Mouse (Mus musculus) Muller cell, postnatal 12 days (primary cell): ENCODE measurements around the gene Lcn2.
"Not testable (repeated sequence)": the region's sequence is repeated elsewhere in the genome, so short reads cannot be mapped to it uniquely, and the experiment has no call there.

Experiments
- DNase-seq: peaks from one replicate; pipeline ENCODE4 v3.0.0-alpha.2; 2015; ENCODE audit errors: inconsistent ontology term

Lcn2 gene

GRCm38 (mm10) chr2:32367315-32367714 lies 20.7 kb downstream of the Lcn2 start:
- no peak for DNase-seq

- no peak for DNase-seq
Observed at GRCm38 (mm10) chr2:32364121-32364520, 23.9 kb downstream of the Lcn2 start.

DNA sequence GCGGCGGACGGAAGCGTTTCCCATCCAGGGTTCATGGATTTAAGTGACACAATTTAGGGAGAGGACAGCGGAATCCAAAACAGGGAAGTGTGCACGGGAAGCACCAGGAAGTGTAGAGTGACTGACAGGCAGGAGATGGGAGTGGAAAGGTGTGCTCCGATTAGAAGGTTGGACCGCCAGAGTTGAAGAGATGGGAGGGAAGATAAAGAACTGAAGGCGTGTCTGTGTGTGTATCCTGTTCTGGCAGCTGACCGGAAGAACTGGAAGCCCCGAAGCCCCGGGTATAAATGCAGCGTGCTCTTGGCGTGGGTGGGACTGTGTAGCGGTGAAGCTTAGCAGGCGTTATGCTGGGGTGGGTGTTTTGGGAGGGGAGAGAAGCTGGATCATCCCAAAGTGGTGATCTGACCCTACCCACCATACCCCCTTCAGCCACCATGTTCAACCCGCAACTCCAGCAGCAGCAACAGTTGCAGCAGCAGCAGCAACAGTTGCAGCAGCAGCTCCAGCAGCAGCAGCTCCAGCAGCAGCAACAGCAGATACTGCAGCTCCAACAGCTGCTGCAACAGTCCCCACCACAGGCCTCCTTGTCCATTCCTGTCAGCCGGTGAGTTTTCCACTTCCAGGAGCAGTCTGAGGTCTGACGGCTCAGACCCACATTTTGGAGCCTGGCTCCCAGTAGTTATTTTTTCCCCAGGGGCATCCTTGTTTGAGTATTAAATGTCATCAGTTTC lies 24.5 kb downstream of the Lcn2 start:
- DNase-seq, result no peak

DNA sequence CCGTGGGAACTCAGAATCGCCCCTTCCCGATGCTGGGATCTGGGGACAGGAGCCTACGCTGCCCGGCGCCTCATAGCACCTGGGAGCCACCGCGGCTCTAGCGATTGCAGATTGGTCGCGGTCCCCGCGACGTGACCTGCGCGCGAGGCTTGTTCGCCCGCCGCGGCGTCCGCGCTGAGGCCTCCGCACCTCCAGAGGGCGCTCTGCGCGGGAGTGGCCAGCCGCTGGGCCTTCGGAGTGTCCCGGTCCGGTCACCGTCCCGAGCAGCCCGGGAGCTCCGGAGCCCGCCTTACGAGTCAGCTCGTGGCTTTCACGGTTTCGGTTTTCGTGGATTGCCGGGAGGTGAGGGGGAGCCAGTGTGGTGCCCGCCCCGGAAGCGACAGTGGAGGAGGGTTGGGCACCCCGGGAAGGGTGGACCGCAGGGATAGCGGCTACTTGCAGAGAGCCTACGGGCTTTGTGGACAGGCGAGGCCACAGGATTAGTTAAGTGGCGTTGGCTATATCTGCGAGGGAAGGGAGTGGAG lies 25.2 kb downstream of the Lcn2 start:
- peak; percentile 94 for DNase-seq

- DNase-seq, result not testable (repeated sequence)
Observed at GRCm38 (mm10) chr2:32362274-32362673, 25.8 kb downstream of the Lcn2 start.

DNA sequence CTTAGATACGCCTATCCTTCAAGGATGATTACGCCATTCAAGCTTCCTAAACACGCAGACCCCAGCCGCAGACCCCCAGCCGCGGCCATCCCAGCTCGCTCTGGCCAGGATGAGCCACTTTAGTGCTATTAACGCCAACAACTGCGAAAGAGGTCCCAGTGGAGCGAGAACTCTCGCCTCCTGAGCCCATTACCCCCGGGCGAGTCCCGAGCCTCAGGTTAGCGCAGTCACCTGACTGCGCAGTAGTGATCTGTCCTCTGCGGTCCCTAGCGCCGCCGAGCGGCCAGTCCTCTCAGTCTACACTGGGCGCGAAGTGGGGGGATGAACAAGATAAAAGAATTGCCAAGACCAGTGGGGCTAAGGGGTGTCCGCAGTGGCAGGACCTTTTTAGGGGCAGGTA lies 26.6 kb downstream of the Lcn2 start:
- peak; percentile 54 for DNase-seq

GRCm38 (mm10) chr2:32360741-32361140 lies 27.3 kb downstream of the Lcn2 start:
- DNase-seq, result peak; percentile 32

DNA sequence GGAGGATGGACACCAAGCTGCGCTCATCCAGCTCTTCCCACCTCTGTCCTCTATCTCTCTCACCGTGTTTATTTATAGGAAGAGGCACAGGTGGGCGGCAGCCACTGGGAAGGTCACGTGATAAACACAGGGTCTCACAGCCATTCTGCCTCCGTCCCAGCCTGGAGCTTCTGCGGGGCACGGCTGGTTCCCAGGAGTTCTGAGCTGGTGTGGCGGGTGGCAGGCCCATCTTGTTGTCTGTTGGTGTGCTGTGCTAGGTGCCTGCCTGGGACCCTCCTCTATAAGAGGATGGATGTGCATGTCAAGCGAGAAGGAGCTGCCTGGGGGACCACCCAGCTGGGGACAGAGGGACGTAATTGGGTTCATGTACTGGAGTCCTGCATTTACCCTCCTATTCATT lies 29.7 kb downstream of the Lcn2 start:
- DNase-seq, result no peak

GRCm38 (mm10) chr2:32357710-32358109 lies 30.3 kb downstream of the Lcn2 start:
- DNase-seq, result no peak

- DNase-seq, result no peak
Observed at GRCm38 (mm10) chr2:32356216-32356615, 31.8 kb downstream of the Lcn2 start.

- no peak for DNase-seq
Observed at GRCm38 (mm10) chr2:32354336-32354895, 33.6 kb downstream of the Lcn2 start.

- DNase-seq, result no peak
Observed at GRCm38 (mm10) chr2:32353836-32354235, 34.2 kb downstream of the Lcn2 start.

DNA sequence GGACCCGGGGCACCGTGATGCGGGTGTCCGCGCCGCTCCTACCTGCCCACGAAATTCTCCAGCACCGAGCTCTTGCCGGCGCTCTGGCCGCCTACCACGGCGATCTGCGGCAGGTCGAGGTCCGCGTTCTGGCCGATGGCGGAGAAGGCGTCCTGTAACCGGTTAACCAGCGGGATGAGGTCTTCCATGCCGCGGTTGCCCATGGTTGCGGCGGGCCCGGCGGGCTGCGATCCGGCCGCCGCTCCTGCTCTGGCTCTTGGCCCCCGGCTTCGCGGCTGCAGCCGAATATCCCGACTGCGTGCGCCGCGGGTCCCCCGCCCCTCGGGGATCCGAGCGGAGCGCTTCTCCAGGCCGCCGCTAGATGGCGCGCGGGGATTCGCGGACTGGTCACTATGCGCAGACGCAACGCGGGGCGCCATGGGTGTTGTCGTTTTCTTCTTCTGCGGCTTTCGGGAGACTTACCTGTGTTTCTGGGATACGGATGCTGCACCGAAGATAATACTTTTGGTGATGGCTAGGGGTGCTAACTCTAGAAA lies 35.0 kb downstream of the Lcn2 start, which contains the start of gene Dnm1:
Gene Dnm1 (minus strand): TSS at position 332 of the 536 bp plus-strand sequence.
- peak; percentile 82 for DNase-seq

GRCm38 (mm10) chr2:32352151-32353006 lies 35.7 kb downstream of the Lcn2 start, which contains the start of gene Ciz1:
Gene Ciz1 (plus strand): TSS chr2:32352327.
- peak; percentile 40 for DNase-seq

- no peak for DNase-seq
Observed at GRCm38 (mm10) chr2:32351471-32351961, 36.5 kb downstream of the Lcn2 start.

GRCm38 (mm10) chr2:32350471-32351051 lies 37.5 kb downstream of the Lcn2 start:
- DNase-seq, result no peak

DNA sequence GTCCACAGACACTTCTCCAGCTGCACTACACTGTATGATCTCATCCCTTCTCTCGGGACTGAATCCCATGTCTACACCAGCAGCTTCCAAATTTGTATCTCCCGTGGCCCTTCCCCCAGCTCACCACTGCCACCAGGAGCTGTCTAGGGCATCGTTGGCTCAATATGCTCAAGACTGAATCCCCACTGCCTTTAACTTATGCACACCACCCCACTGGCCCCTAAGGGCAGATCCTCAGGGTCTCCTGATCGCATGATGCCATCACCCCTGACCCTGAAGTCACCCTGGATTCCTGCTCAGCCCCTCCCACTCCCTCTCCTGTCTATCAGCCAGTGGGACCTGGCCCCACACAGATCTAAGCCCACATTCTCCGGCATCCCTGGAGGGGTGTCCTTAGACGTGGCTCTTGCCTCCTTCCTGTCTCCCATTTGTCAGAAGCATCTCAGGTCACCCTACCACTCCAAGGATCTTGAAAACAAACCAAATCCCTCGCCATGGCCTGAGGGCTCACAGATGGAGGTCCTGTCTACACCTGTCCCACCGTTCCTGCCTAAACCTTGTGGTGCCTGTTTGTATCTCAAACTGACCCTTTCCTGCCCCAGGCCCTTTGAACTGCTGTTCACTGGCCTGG lies 38.3 kb downstream of the Lcn2 start:
- no peak for DNase-seq

DNA sequence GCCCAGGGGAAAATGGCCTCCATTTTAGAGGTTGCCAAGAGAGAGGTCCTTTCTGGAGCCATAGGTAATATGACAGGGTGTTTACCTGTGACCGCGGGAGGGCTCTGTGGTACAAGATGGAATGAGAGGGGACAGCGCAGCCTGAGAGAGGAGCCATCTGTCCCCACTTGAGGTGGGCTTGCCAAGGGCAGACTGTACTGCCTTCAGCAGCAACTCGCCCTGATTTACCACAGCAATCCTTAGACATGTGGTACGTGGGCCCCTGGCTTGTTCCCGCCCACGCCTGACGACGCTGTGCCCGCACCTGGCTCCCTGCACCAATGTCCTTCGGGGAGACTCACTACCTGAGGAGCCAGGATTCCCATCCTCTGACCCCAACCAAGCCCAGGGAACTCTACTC lies 39.7 kb downstream of the Lcn2 start:
- no peak for DNase-seq

GRCm38 (mm10) chr2:32347019-32347418 lies 41.0 kb downstream of the Lcn2 start:
- no peak for DNase-seq

DNA sequence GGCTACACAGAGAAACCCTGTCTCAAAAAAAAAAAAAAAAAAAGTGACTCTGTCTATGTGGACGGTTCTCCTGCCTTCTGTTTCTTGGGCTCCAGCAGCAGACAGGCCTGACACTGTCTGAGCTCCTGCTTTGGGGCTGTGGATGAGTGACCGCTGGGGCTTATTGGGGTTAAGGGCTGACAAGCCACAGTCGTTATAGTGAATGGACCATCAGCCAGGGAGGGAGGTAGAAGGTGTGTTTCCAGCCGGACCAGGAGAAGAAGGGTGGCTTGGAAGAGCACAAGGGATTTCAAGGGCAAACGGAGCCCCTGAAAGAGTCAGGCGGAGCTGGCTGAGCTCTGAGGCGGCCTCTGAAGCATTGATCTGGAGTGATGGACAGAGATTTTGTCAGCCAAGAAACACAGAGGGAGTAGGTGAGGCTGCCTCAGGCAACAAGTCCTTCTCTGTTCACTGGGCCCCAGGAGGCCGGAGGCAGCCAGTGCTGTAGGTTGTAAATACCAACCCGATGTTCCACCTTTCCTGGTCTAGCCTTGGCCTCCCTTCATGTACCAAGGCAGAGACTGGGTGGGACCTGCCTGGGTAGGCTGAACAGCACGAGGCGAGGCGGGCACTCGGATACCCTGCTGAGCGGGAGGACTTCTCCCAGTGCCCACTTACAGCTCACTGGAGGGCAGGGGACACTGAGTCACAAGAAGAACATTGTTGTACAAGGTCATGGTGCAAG lies 43.3 kb downstream of the Lcn2 start:
- DNase-seq, result no peak
